12 mouse cellular contexts compared by ENCODE assay signal in the genomic region with DNA sequence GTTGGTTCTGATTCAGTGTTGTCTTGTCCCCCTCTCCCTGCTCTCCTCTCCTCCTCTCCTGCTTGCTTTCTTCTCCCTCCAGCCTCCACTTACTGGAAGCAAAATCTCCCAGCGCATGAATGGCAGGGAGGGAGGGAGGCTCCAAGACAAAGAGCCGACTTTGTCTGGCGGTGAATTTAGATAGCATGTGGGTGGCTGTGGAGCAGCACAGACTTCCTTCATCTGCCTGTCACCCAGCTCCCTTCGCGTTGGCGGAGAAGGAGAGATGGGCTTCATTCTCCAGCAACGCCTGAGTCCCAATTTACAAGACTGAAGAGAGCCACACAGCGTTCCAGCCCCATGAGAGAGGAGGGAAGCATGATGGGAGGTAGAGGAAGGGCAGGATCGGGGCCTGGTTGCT.
A peak's percentile ranks its signal among the peaks of the same experiment; 100 is the strongest.
DNase-seq lines count a peak whose midpoint lies in the region; ATAC-seq lines count a peak whose summit lies in the region.
"Had no signal": no experiment of that assay in that cellular context is flagged by ENCODE, and none has a peak within 500 bp of the region (broad histone marks: within the 10 kb centered on the region; RNA-seq: fewer than 3 reads in every experiment).

No protein-coding gene starts in this region.

- no peaks in the 10 kb centered on the region for H3K9me3 ChIP-seq in embryonic facial prominence, embryonic 10.5 days
- H3K9me3 ChIP-seq in neural tube, embryonic 15.5 days (replicated peaks) = no peaks in the 10 kb centered on the region
- H3K9me3 ChIP-seq: liver, embryonic 13.5 days had no signal

- H3K9ac ChIP-seq in neural tube, embryonic 15.5 days (replicated peaks) = no peak overlapping the region
- H3K9ac ChIP-seq: liver, embryonic 13.5 days had no signal

- no peak overlapping the region for H3K4me2 ChIP-seq in neural tube, embryonic 15.5 days
- H3K4me2 ChIP-seq: heart, embryonic 11.5 days; liver, embryonic 13.5 days had no signal

- 0 out of 2 replicates have a peak overlapping the region, but pooled peaks have one; percentile 30 for H3K27ac ChIP-seq in embryonic facial prominence, embryonic 10.5 days (replicated peaks)
- H3K27ac ChIP-seq in neural tube, embryonic 15.5 days (replicated peaks) = peak overlapping the region; percentile 33; the same call in 1 of the 2 replicates
- H3K27ac ChIP-seq: liver, embryonic 13.5 days had no signal

- WGBS in embryonic facial prominence, embryonic 10.5 days = 45% methylated on average over 9 of the region's 9 CpGs
- WGBS in neural tube, embryonic 15.5 days = 44% methylated on average over 9 of the region's 9 CpGs

- no peak for ATAC-seq in neural tube, embryonic 15.5 days (ENCODE audit: low FRiP score)

- no peak for DNase-seq in embryonic facial prominence, embryonic 10.5 days (ENCODE audit: low spot score)
- DNase-seq in frontal cortex, adult 2 months (ENCODE audit: extremely low spot score in 1 of 2, low spot score in 1 of 2) = peak; percentile 81 to 91
- peak; percentile 54 to 61 for DNase-seq in layer of hippocampus, postnatal 10 days (ENCODE audit: low spot score in 2 of 2)
- DNase-seq in urinary bladder, postnatal 36 days (ENCODE audit: low spot score in 2 of 2) = no peak
- DNase-seq in kidney, postnatal 25 days = no peak
- no peak for DNase-seq in adrenal gland, postnatal 10 days
- no peak for DNase-seq in gastrocnemius, postnatal 36 days
- DNase-seq: cerebellum, adult 9-10 months; kidney, adult 9 months; liver, embryonic 13.5 days had no signal

- H3K4me1 ChIP-seq in embryonic facial prominence, embryonic 10.5 days = peaks cover 45% of the 10 kb centered on the region
- peaks cover 33% of the 10 kb centered on the region for H3K4me1 ChIP-seq in neural tube, embryonic 15.5 days
- H3K4me1 ChIP-seq: liver, embryonic 13.5 days had no signal

- no peak overlapping the region for H3K4me3 ChIP-seq in embryonic facial prominence, embryonic 10.5 days
- H3K4me3 ChIP-seq in neural tube, embryonic 15.5 days (replicated peaks) = no peak overlapping the region
- H3K4me3 ChIP-seq: liver, embryonic 13.5 days had no signal

- H3K27me3 ChIP-seq in embryonic facial prominence, embryonic 10.5 days (replicated peaks; ENCODE audit: low read depth, poor library complexity, severe bottlenecking) = peaks cover 12% of the 10 kb centered on the region; the same call in 1 of the 2 replicates
- H3K27me3 ChIP-seq in neural tube, embryonic 15.5 days (replicated peaks) = no peaks in the 10 kb centered on the region; the same call in 1 of the 2 replicates
- H3K27me3 ChIP-seq: liver, embryonic 13.5 days had no signal

- no peaks in the 10 kb centered on the region for H3K36me3 ChIP-seq in embryonic facial prominence, embryonic 10.5 days (replicated peaks)
- H3K36me3 ChIP-seq in neural tube, embryonic 15.5 days = no peaks in the 10 kb centered on the region
- H3K36me3 ChIP-seq: liver, embryonic 13.5 days had no signal

- intact Hi-C loops in gastrocnemius, postnatal 36 days (cut with DNase I) = no loop called here

Comparison
In these comparisons a context has a peak if more than half of its experiments do, and no peak if none do; other contexts are left out.
1. DNase-seq: peak in frontal cortex, adult 2 months (2 of 2) and layer of hippocampus, postnatal 10 days (2 of 2); none in embryonic facial prominence, embryonic 10.5 days (single experiment), urinary bladder, postnatal 36 days (0 of 2), kidney, postnatal 25 days (0 of 2), adrenal gland, postnatal 10 days (single experiment) and gastrocnemius, postnatal 36 days (0 of 2).